Mouse (Mus musculus) midbrain, embryonic 14.5 days (tissue): ENCODE data around the gene Gch1. TPM values are rescaled to one million over a fixed set of nuclear protein-coding genes. Genes with fewer than 3 reads are reported as not detected.
A peak's percentile ranks its signal among the peaks of the same experiment; 100 is the strongest.

Source experiments
- ATAC-seq: fragments of 200-750 bp; cut with Nextera tagmentation; 2 replicates; pipeline ENCODE4 v1.8.0; 2017; ENCODE audit warnings: moderate number of reproducible peaks, moderate library complexity; ENCODE audit not compliant: low FRiP score, low TSS enrichment
- DNase-seq: peaks from one replicate; pipeline ENCODE4 v3.0.0-alpha.2; 2015
- H3K27ac ChIP-seq: fragments of 300-500 bp; sonication (generic); replicated peaks from 2 replicates; pipeline ENCODE4 v1.5.1; 2014; ENCODE audit warnings: mild to moderate bottlenecking, low read depth, low read length, moderate library complexity
- H3K27me3 ChIP-seq: fragments of 300-500 bp; sonication (generic); 2 replicates; pipeline ENCODE4 v1.6.1; 2014; ENCODE audit warnings: low read length, control low read depth, mixed read lengths; ENCODE audit not compliant: control insufficient read depth, insufficient read depth
- H3K36me3 ChIP-seq: fragments of 300-500 bp; sonication (generic); 2 replicates; pipeline ENCODE4 v1.6.1; 2014; ENCODE audit warnings: low read length, control low read depth; ENCODE audit not compliant: control insufficient read depth, insufficient read depth
- H3K4me1 ChIP-seq: fragments of 300-500 bp; sonication (generic); 2 replicates; pipeline ENCODE4 v1.6.1; 2014; ENCODE audit warnings: mild to moderate bottlenecking, antibody characterized with exemption, low read length, control low read depth; ENCODE audit not compliant: control insufficient read depth, insufficient read depth
- H3K4me2 ChIP-seq: fragments of 300-500 bp; sonication (generic); 2 replicates; pipeline ENCODE4 v1.6.1; 2014; ENCODE audit warnings: mild to moderate bottlenecking, low read length, moderate library complexity
- H3K4me3 ChIP-seq: fragments of 300-500 bp; sonication (generic); replicated peaks from 2 replicates; pipeline ENCODE4 v1.5.1; 2014; ENCODE audit warnings: low read depth, low read length
- H3K9ac ChIP-seq: fragments of 300-500 bp; sonication (generic); replicated peaks from 2 replicates; pipeline ENCODE4 v1.6.1; 2014; ENCODE audit warnings: mild to moderate bottlenecking, low read length, moderate library complexity
- H3K9me3 ChIP-seq: fragments of 300-500 bp; sonication (generic); 2 replicates; pipeline ENCODE4 v1.6.1; 2016; ENCODE audit warnings: low read length, control low read depth, mixed read lengths; ENCODE audit not compliant: control insufficient read depth
- WGBS: fragments of 180-500 bp; shearing (Covaris S2); extraction: QIAGEN DNeasy Blood & Tissue Kit; methylation state at CpG from one replicate; pipeline ENCODE4 v1.1.7; 2014; 5-methylcytosine and 5-hydroxymethylcytosine counted together
- polyA plus RNA-seq: library from polyadenylated mRNA; unstranded; fragments of >200 nt; fragmentation: Nextera tagmentation; extraction: Ambion mirVana; gene quantifications from 2 replicates; pipeline ENCODE4 v1.2.1, GENCODE M21; 2014

Gch1 gene
- polyA plus RNA-seq, 1 experiment from 2014 or later, result 6.8 TPM

- DNase-seq (peak; percentile 4), ATAC-seq (no peak)
- no peaks in the 10 kb centered on the region for H3K27me3 ChIP-seq
- no peak overlapping the region for H3K27ac ChIP-seq
- WGBS, result 88% methylated on average over 10 of the region's 10 CpGs
- H3K9ac ChIP-seq, result no peak overlapping the region
- no peaks in the 10 kb centered on the region for H3K4me1 ChIP-seq
- H3K9me3 ChIP-seq, result no peaks in the 10 kb centered on the region
- H3K4me3 ChIP-seq, result no peak overlapping the region
- no peaks in the 10 kb centered on the region for H3K36me3 ChIP-seq
- H3K4me2 ChIP-seq, result no peak overlapping the region
These were observed 35.5 kb upstream of the Gch1 start for GRCm38 (mm10) chr14:47224476-47225325.

- DNase-seq (no peak), ATAC-seq (no peak)
- WGBS, result 83% methylated on average over 11 of the region's 11 CpGs
- Histone ChIP-seq H3K36me3 (no peaks in the 10 kb centered on the region), H3K9ac (no peak overlapping the region), H3K9me3 (no peaks in the 10 kb centered on the region), H3K27me3 (no peaks in the 10 kb centered on the region), H3K4me2 (no peak overlapping the region), H3K4me1 (no peaks in the 10 kb centered on the region), H3K27ac (no peak overlapping the region), H3K4me3 (no peak overlapping the region)
These were observed 33.6 kb upstream of the Gch1 start for GRCm38 (mm10) chr14:47222631-47223450.

GRCm38 (mm10) chr14:47221567-47221966, 32.4 kb upstream of the Gch1 start:
- H3K9ac ChIP-seq, result no peak overlapping the region
- no peak for DNase-seq
- WGBS, result 85% methylated on average over 11 of the region's 11 CpGs
- H3K27ac ChIP-seq, result no peak overlapping the region
- H3K27me3 ChIP-seq, result no peaks in the 10 kb centered on the region
- H3K4me3 ChIP-seq, result no peak overlapping the region
- H3K36me3 ChIP-seq, result no peaks in the 10 kb centered on the region
- no peak for ATAC-seq
- no peaks in the 10 kb centered on the region for H3K4me1 ChIP-seq
- H3K9me3 ChIP-seq, result no peaks in the 10 kb centered on the region
- H3K4me2 ChIP-seq, result no peak overlapping the region

- H3K9ac ChIP-seq, result no peak overlapping the region
- no peaks in the 10 kb centered on the region for H3K9me3 ChIP-seq
- H3K27ac ChIP-seq, result no peak overlapping the region
- WGBS, result 82% methylated on average over 8 of the region's 8 CpGs
- ATAC-seq, result no peak
- no peaks in the 10 kb centered on the region for H3K4me1 ChIP-seq
- H3K4me2 ChIP-seq, result no peak overlapping the region
- DNase-seq, result no peak
- H3K27me3 ChIP-seq, result no peaks in the 10 kb centered on the region
- no peak overlapping the region for H3K4me3 ChIP-seq
- no peaks in the 10 kb centered on the region for H3K36me3 ChIP-seq
These were observed 31.2 kb upstream of the Gch1 start for GRCm38 (mm10) chr14:47220231-47221025.

- Histone ChIP-seq H3K4me1 (no peaks in the 10 kb centered on the region), H3K4me3 (no peak overlapping the region), H3K27me3 (no peaks in the 10 kb centered on the region), H3K9me3 (no peaks in the 10 kb centered on the region), H3K4me2 (no peak overlapping the region), H3K27ac (no peak overlapping the region), H3K36me3 (no peaks in the 10 kb centered on the region), H3K9ac (no peak overlapping the region)
- WGBS, result 85% methylated on average over 9 of the region's 9 CpGs
- ATAC-seq, result no peak
- DNase-seq, result no peak
These were observed 29.8 kb upstream of the Gch1 start for GRCm38 (mm10) chr14:47218766-47219606.

- Histone ChIP-seq H3K4me1 (no peaks in the 10 kb centered on the region), H3K4me3 (no peak overlapping the region), H3K27me3 (no peaks in the 10 kb centered on the region), H3K4me2 (no peak overlapping the region), H3K9me3 (no peaks in the 10 kb centered on the region), H3K36me3 (no peaks in the 10 kb centered on the region), H3K27ac (no peak overlapping the region), H3K9ac (no peak overlapping the region)
- WGBS, result 94% methylated on average over 2 of the region's 2 CpGs
- DNase-seq (no peak), ATAC-seq (no peak)
These were observed 27.3 kb upstream of the Gch1 start for GRCm38 (mm10) chr14:47216541-47216940.

GRCm38 (mm10) chr14:47214367-47214766, 25.2 kb upstream of the Gch1 start:
- ATAC-seq, result no peak
- Histone ChIP-seq H3K36me3 (no peaks in the 10 kb centered on the region), H3K4me2 (no peak overlapping the region), H3K27me3 (no peaks in the 10 kb centered on the region), H3K9ac (no peak overlapping the region), H3K4me1 (no peaks in the 10 kb centered on the region), H3K9me3 (no peaks in the 10 kb centered on the region), H3K27ac (no peak overlapping the region), H3K4me3 (no peak overlapping the region)
- no peak for DNase-seq
- 85% methylated on average over 5 of the region's 5 CpGs for WGBS

- no peak overlapping the region for H3K27ac ChIP-seq
- H3K36me3 ChIP-seq, result no peaks in the 10 kb centered on the region
- no peak overlapping the region for H3K9ac ChIP-seq
- no peaks in the 10 kb centered on the region for H3K9me3 ChIP-seq
- no peak for ATAC-seq
- no peak overlapping the region for H3K4me2 ChIP-seq
- H3K27me3 ChIP-seq, result no peaks in the 10 kb centered on the region
- no peak for DNase-seq
- H3K4me3 ChIP-seq, result no peak overlapping the region
- WGBS, result 95% methylated on average over 4 of the region's 4 CpGs
- H3K4me1 ChIP-seq, result no peaks in the 10 kb centered on the region
These were observed 24.1 kb upstream of the Gch1 start for GRCm38 (mm10) chr14:47213305-47213704.
